Mouse (Mus musculus): ENCODE measurements around the gene Armh2.
"Not testable (repeated sequence)": the region's sequence is repeated elsewhere in the genome, so short reads cannot be mapped to it uniquely, and the experiment has no call there.

Gene Armh2

GRCm38 (mm10) chr13:24757820-24758564 lies 17.0 kb downstream of the Armh2 start:
- DNase-seq (ENCODE audit: low spot score): no peak

- DNase-seq (ENCODE audit: low spot score): no peak
Measured at GRCm38 (mm10) chr13:24759451-24759850, 18.4 kb downstream of the Armh2 start.

GRCm38 (mm10) chr13:24760351-24760870 lies 19.4 kb downstream of the Armh2 start:
- no peak for DNase-seq (ENCODE audit: low spot score)

- DNase-seq (ENCODE audit: low spot score): no peak
Measured at GRCm38 (mm10) chr13:24761083-24761402, 20.0 kb downstream of the Armh2 start.

GRCm38 (mm10) chr13:24761403-24762227 lies 20.6 kb downstream of the Armh2 start, which contains the start of gene Gmnn:
Gmnn (minus strand) TSS chr13:24761923.
- DNase-seq (ENCODE audit: low spot score): peak; percentile 73

- no peak for DNase-seq (ENCODE audit: low spot score)
Measured at GRCm38 (mm10) chr13:24762254-24762653, 21.2 kb downstream of the Armh2 start.

- DNase-seq (ENCODE audit: low spot score): not testable (repeated sequence)
Measured at GRCm38 (mm10) chr13:24767809-24768208, 26.8 kb downstream of the Armh2 start.

- DNase-seq (ENCODE audit: low spot score): not testable (repeated sequence)
Measured at GRCm38 (mm10) chr13:24771482-24771881, 30.4 kb downstream of the Armh2 start.

GRCm38 (mm10) chr13:24776146-24776844 lies 35.3 kb downstream of the Armh2 start:
- DNase-seq (ENCODE audit: low spot score): peak; percentile 61

- no peak for DNase-seq (ENCODE audit: low spot score)
Measured at GRCm38 (mm10) chr13:24778026-24778425, 37.0 kb downstream of the Armh2 start.

GRCm38 (mm10) chr13:24778706-24779380 lies 37.8 kb downstream of the Armh2 start:
- peak; percentile 47 for DNase-seq (ENCODE audit: low spot score)

GRCm38 (mm10) chr13:24781916-24782315 lies 40.9 kb downstream of the Armh2 start:
- DNase-seq (ENCODE audit: low spot score): no peak

- no peak for DNase-seq (ENCODE audit: low spot score)
Measured at GRCm38 (mm10) chr13:24786014-24786490, 45.0 kb downstream of the Armh2 start.

GRCm38 (mm10) chr13:24787477-24787876 lies 46.4 kb downstream of the Armh2 start:
- DNase-seq (ENCODE audit: low spot score): no peak

- peak; percentile 82 for DNase-seq (ENCODE audit: low spot score)
Measured at GRCm38 (mm10) chr13:24791349-24791748, 50.3 kb downstream of the Armh2 start.

GRCm38 (mm10) chr13:24792411-24793045 lies 51.5 kb downstream of the Armh2 start:
- peak; percentile 73 for DNase-seq (ENCODE audit: low spot score)
